ENCODE assay signal across 9 mouse cellular contexts in the genomic region with DNA sequence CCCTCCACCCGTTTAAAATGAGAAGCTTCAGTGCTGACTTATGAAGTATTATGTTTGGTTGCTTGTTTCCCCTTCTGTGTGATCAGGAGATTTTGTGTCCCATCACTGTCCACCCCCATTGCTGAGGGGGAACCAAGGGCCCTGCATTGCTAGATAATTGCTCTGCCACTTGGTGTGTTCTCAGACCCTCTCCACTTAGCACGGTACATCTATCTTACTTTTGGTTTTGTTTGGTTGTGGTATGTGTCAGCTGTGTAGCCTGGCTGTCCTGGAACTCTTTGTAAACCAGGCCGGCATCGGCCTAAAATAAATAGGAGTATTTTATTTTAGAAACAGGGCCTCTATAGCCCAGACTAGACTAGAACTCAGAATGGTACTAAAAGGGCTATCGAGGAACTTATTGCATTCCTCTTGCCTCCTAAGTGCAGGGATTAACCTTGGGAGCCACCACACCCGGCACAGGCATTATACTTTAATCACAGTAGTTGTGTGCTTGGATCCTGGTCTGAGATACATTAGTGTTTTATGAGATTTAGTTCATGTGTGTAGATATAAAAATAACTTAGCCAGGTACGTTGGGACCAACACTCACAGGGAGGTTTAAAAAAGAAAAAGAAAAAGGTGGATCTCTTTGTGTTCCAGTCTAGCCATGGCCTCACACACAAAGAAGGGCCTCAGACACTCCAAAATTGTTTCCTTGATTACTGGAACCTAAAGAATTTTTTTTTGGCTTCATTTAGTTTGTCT. TPM values are rescaled to one million over a fixed set of nuclear protein-coding genes. Genes with fewer than 3 reads are reported as not detected.
A peak's percentile ranks its signal among the peaks of the same experiment; 100 is the strongest.
DNase-seq lines count a peak whose midpoint lies in the region; ATAC-seq and TF ChIP-seq lines count a peak whose summit lies in the region.
"Had no signal": no experiment of that assay in that cellular context is flagged by ENCODE, and none has a peak within 500 bp of the region (broad histone marks: within the 10 kb centered on the region; RNA-seq: fewer than 3 reads in every experiment).

No protein-coding gene starts in this region.

- H3K36me3 ChIP-seq in heart, adult 2 months (ENCODE audit: control insufficient read depth, insufficient read depth, low read length) = peaks cover 28% of the 10 kb centered on the region
- H3K36me3 ChIP-seq in forebrain, embryonic 16.5 days (ENCODE audit: control insufficient read depth, insufficient read depth) = no peaks in the 10 kb centered on the region
- H3K36me3 ChIP-seq in liver, embryonic 15.5 days (replicated peaks) = no peaks in the 10 kb centered on the region

- no peak for TF ChIP-seq CTCF in heart, adult 2 months (IDR thresholded peaks at IDR 0.05)

- H3K9me3 ChIP-seq in forebrain, embryonic 16.5 days (ENCODE audit: control insufficient read depth, low read length) = no peaks in the 10 kb centered on the region
- H3K9me3 ChIP-seq in liver, embryonic 15.5 days (replicated peaks) = no peaks in the 10 kb centered on the region

- H3K4me3 ChIP-seq in heart, adult 2 months = peak overlapping the region; percentile 92
- H3K4me3 ChIP-seq in forebrain, embryonic 16.5 days (replicated peaks; ENCODE audit: low read length) = peak overlapping the region; percentile 94
- H3K4me3 ChIP-seq in liver, embryonic 15.5 days (replicated peaks) = peak overlapping the region; percentile 93

- peak overlapping the region; percentile 99 for H3K27ac ChIP-seq in heart, adult 2 months
- no peak overlapping the region for H3K27ac ChIP-seq in forebrain, embryonic 16.5 days (ENCODE audit: low read length)
- H3K27ac ChIP-seq in liver, embryonic 15.5 days (replicated peaks) = peak overlapping the region; percentile 96

- no peaks in the 10 kb centered on the region for H3K27me3 ChIP-seq in heart, adult 2 months (ENCODE audit: control insufficient read depth, insufficient read depth, low read length)
- H3K27me3 ChIP-seq in forebrain, embryonic 16.5 days (replicated peaks; ENCODE audit: control insufficient read depth, insufficient read depth, low read length) = no peaks in the 10 kb centered on the region
- no peaks in the 10 kb centered on the region for H3K27me3 ChIP-seq in liver, embryonic 15.5 days

- peaks cover 3% of the 10 kb centered on the region for H3K79me2 ChIP-seq in heart, adult 2 months (replicated peaks; ENCODE audit: control insufficient read depth, insufficient read depth, low read length)

- WGBS in heart, adult 2 months = 24% methylated on average over 7 of the region's 7 CpGs
- 38% methylated on average over 7 of the region's 7 CpGs for WGBS in forebrain, embryonic 16.5 days
- WGBS in liver, embryonic 15.5 days (ENCODE audit: insufficient replicate concordance) = 30% methylated on average over 7 of the region's 7 CpGs

- intact Hi-C loops in heart, adult 2 months (cut with DNase I) = loop anchor here (5.0 to 10.0 kb wide), 3 partner anchors 135 to 587 kb away; partner anchors contain the start of gene Imp3

- no peak for TF ChIP-seq EP300 in heart, adult 2 months (IDR thresholded peaks at IDR 0.05; ENCODE audit: insufficient read depth, low read depth, low read length)

- H3K9ac ChIP-seq in heart, adult 2 months (ENCODE audit: low read depth, low read length) = peak overlapping the region; percentile 95
- H3K9ac ChIP-seq in forebrain, embryonic 16.5 days (replicated peaks; ENCODE audit: low read depth, low read length) = peak overlapping the region; percentile 98
- H3K9ac ChIP-seq in liver, embryonic 15.5 days = peak overlapping the region; percentile 97

- no peak for TF ChIP-seq POLR2A in heart, adult 2 months (IDR thresholded peaks at IDR 0.05; ENCODE audit: insufficient read depth, low read depth, low read length)

- peak overlapping the region; percentile 80 for H3K4me2 ChIP-seq in forebrain, embryonic 16.5 days (ENCODE audit: low read length)
- peak overlapping the region; percentile 77 for H3K4me2 ChIP-seq in liver, embryonic 15.5 days

- H3K4me1 ChIP-seq in heart, adult 2 months (ENCODE audit: control insufficient read depth, insufficient read depth, low read length) = peaks cover 7% of the 10 kb centered on the region
- peaks cover 27% of the 10 kb centered on the region for H3K4me1 ChIP-seq in forebrain, embryonic 16.5 days (replicated peaks; ENCODE audit: control insufficient read depth, insufficient read depth, low read length)
- H3K4me1 ChIP-seq in liver, embryonic 15.5 days (replicated peaks) = peaks cover 57% of the 10 kb centered on the region

- ATAC-seq in forebrain, embryonic 16.5 days = no peak
- no peak for ATAC-seq in liver, embryonic 15.5 days (ENCODE audit: insufficient read depth)

- no peak for DNase-seq in heart, adult 2 months
- DNase-seq in heart, postnatal 4 days = no peak
- DNase-seq in CD4-positive helper T cell, adult 2 months (ENCODE audit: low read depth, low spot score) = peak; percentile 21
- DNase-seq in cerebellum, adult 8-10 months = no peak
- no peak for DNase-seq in layer of hippocampus, adult 9-10 months (ENCODE audit: low spot score)
- DNase-seq in right cerebral cortex, postnatal 4 days = no peak
- DNase-seq: thymus, postnatal 25 days had no signal

RNA-seq across cellular contexts. Expression of gene Cox5a, which starts 1.2 kb away (rescaled TPM):
- total RNA-seq in heart, adult 2 months (2021) = 1,000 to 10,000 TPM; 2,350 to 2,717 TPM
- polyA plus RNA-seq in heart, adult 2 months (2012; rRNA removed) = 1,522 and 1,780 TPM in 2 replicates
- total RNA-seq in heart, postnatal 4 days (2021) = 1,000 to 10,000 TPM; 1,831 to 1,865 TPM
- polyA plus RNA-seq in forebrain, embryonic 16.5 days (2015; fragmentation: Nextera tagmentation; extraction: Ambion mirVana) = 720 and 756 TPM in 2 replicates
- polyA plus RNA-seq in liver, embryonic 15.5 days (2015; fragmentation: Nextera tagmentation; extraction: Ambion mirVana) = 249 and 287 TPM in 2 replicates

RNA-seq across cellular contexts. Expression of gene Fam219b, which starts 15.0 kb away (rescaled TPM):
- total RNA-seq in heart, adult 2 months (2021) = 1 to 10 TPM; 8.1 to 8.3 TPM
- 3.1 and 4.7 TPM in 2 replicates for polyA plus RNA-seq in heart, adult 2 months (2012; rRNA removed)
- 1 to 10 TPM; 7.9 to 8.8 TPM for total RNA-seq in heart, postnatal 4 days (2021)
- 25.2 and 26.6 TPM in 2 replicates for polyA plus RNA-seq in forebrain, embryonic 16.5 days (2015; fragmentation: Nextera tagmentation; extraction: Ambion mirVana)
- polyA plus RNA-seq in liver, embryonic 15.5 days (2015; fragmentation: Nextera tagmentation; extraction: Ambion mirVana) = 6.1 and 6.5 TPM in 2 replicates

RNA-seq across cellular contexts. Expression of gene Rpp25, which starts 18.5 kb away (rescaled TPM):
- total RNA-seq in heart, adult 2 months (2021) = 1 to 10 TPM; 1.6 TPM
- 2.1 TPM in 2 replicates for polyA plus RNA-seq in heart, adult 2 months (2012; rRNA removed)
- total RNA-seq in heart, postnatal 4 days (2021) = 1 to 10 TPM; 7.8 to 9.4 TPM
- polyA plus RNA-seq in forebrain, embryonic 16.5 days (2015; fragmentation: Nextera tagmentation; extraction: Ambion mirVana) = 23.4 and 24.4 TPM in 2 replicates
- polyA plus RNA-seq in liver, embryonic 15.5 days (2015; fragmentation: Nextera tagmentation; extraction: Ambion mirVana) = 0.39 and 0.64 TPM in 2 replicates

RNA-seq across cellular contexts. Expression of gene Mpi, which starts 30.3 kb away (rescaled TPM):
- 100 to 1,000 TPM; 119 to 132 TPM for total RNA-seq in heart, adult 2 months (2021)
- polyA plus RNA-seq in heart, adult 2 months (2012; rRNA removed) = 146 and 266 TPM in 2 replicates
- total RNA-seq in heart, postnatal 4 days (2021) = 100 to 1,000 TPM; 122 to 125 TPM
- polyA plus RNA-seq in forebrain, embryonic 16.5 days (2015; fragmentation: Nextera tagmentation; extraction: Ambion mirVana) = 57.5 and 73.7 TPM in 2 replicates
- polyA plus RNA-seq in liver, embryonic 15.5 days (2015; fragmentation: Nextera tagmentation; extraction: Ambion mirVana) = 11.9 and 12.5 TPM in 2 replicates

RNA-seq across cellular contexts. Expression of gene Scamp2, which starts 38.5 kb away (rescaled TPM):
- total RNA-seq in heart, adult 2 months (2021) = 10 to 100 TPM; 25.7 to 26.7 TPM
- 43.9 and 54.8 TPM in 2 replicates for polyA plus RNA-seq in heart, adult 2 months (2012; rRNA removed)
- 10 to 100 TPM; 34.5 to 37.0 TPM for total RNA-seq in heart, postnatal 4 days (2021)
- 54.0 and 56.0 TPM in 2 replicates for polyA plus RNA-seq in forebrain, embryonic 16.5 days (2015; fragmentation: Nextera tagmentation; extraction: Ambion mirVana)
- 24.9 and 25.7 TPM in 2 replicates for polyA plus RNA-seq in liver, embryonic 15.5 days (2015; fragmentation: Nextera tagmentation; extraction: Ambion mirVana)
